ENCODE assay signal across 17 mouse cellular contexts in genomic region chr4:36183643-36184042, GRCm38 (mm10).
DNase-seq lines count a peak whose midpoint lies in the region; ATAC-seq and TF ChIP-seq lines count a peak whose summit lies in the region.
"Had no signal": no experiment of that assay in that cellular context is flagged by ENCODE, and none has a peak within 500 bp of the region (broad histone marks: within the 10 kb centered on the region; RNA-seq: fewer than 3 reads in every experiment).

No protein-coding gene starts in this region.

- no peak overlapping the region for H3K9ac ChIP-seq in kidney, embryonic 15.5 days
- H3K9ac ChIP-seq in forebrain, postnatal 0 days, result no peak overlapping the region
- H3K9ac ChIP-seq: heart, embryonic 13.5 days; liver, embryonic 14.5 days; midbrain, embryonic 12.5 days had no signal

- H3K4me2 ChIP-seq in kidney, embryonic 15.5 days, result no peak overlapping the region
- no peak overlapping the region for H3K4me2 ChIP-seq in forebrain, postnatal 0 days (ENCODE audit: low read depth)
- H3K4me2 ChIP-seq: heart, embryonic 13.5 days; midbrain, embryonic 12.5 days had no signal

- TF ChIP-seq CTCF in kidney, adult 2 months (conservative IDR thresholded peaks at IDR 0.05; ENCODE audit: insufficient read depth, insufficient read length, low read depth, low read length), result no peak
- no peak for TF ChIP-seq CTCF in forebrain, postnatal 0 days (IDR thresholded peaks at IDR 0.05; ENCODE audit: low read depth)

- H3K4me3 ChIP-seq in kidney, adult 2 months (ENCODE audit: insufficient read depth, low read depth, low read length), result no peak overlapping the region
- H3K4me3 ChIP-seq in kidney, embryonic 15.5 days (replicated peaks), result no peak overlapping the region
- H3K4me3 ChIP-seq in forebrain, postnatal 0 days (ENCODE audit: low read depth, low read length), result no peak overlapping the region
- H3K4me3 ChIP-seq: heart, embryonic 13.5 days; midbrain, embryonic 12.5 days had no signal

- ATAC-seq in kidney, embryonic 15.5 days (replicated peaks; ENCODE audit: low FRiP score), result no peak
- ATAC-seq in forebrain, postnatal 0 days, result peak; percentile 68; the same call in 1 of the 2 replicates

- no peaks in the 10 kb centered on the region for H3K9me3 ChIP-seq in kidney, embryonic 15.5 days (replicated peaks)
- H3K9me3 ChIP-seq in forebrain, postnatal 0 days (ENCODE audit: low read length), result no peaks in the 10 kb centered on the region
- H3K9me3 ChIP-seq: heart, embryonic 13.5 days; midbrain, embryonic 12.5 days had no signal

- no peaks in the 10 kb centered on the region for H3K4me1 ChIP-seq in kidney, adult 2 months (ENCODE audit: control insufficient read depth, insufficient read depth, low read length)
- H3K4me1 ChIP-seq in kidney, embryonic 15.5 days, result no peaks in the 10 kb centered on the region
- peaks cover 6% of the 10 kb centered on the region; the same call in 1 of the 2 replicates for H3K4me1 ChIP-seq in forebrain, postnatal 0 days (ENCODE audit: insufficient read depth)

- no peak for TF ChIP-seq POLR2A in kidney, adult 2 months (IDR thresholded peaks at IDR 0.05; ENCODE audit: low read depth, low read length)

- no peaks in the 10 kb centered on the region for H3K27me3 ChIP-seq in kidney, adult 2 months (replicated peaks; ENCODE audit: control insufficient read depth, insufficient read depth, low read length)
- H3K27me3 ChIP-seq in kidney, embryonic 15.5 days, result no peaks in the 10 kb centered on the region
- H3K27me3 ChIP-seq in forebrain, postnatal 0 days (ENCODE audit: insufficient read depth, low read length), result no peaks in the 10 kb centered on the region
- H3K27me3 ChIP-seq: heart, embryonic 13.5 days; midbrain, embryonic 12.5 days had no signal

- DNase-seq in kidney, adult 2 months, result peak; percentile 52
- peak; percentile 28 to 34 for DNase-seq in spleen, postnatal 36 days (ENCODE audit: low spot score in 2 of 2)
- DNase-seq in spleen, postnatal 4 days (ENCODE audit: low spot score in 2 of 2), result no peak
- DNase-seq in forebrain, postnatal 0 days, result peak; percentile 40
- DNase-seq in telencephalon, adult 2 months (ENCODE audit: low read depth, low spot score), result peak; percentile 69
- no peak for DNase-seq in liver
- no peak for DNase-seq in thymus, adult 18-20 months
- DNase-seq: adrenal gland, postnatal 14 days; gastrocnemius, postnatal 36 days; kidney, postnatal 10 days; layer of hippocampus, adult 9-11 months; lung, postnatal 36 days; right cerebral cortex, postnatal 14 days had no signal

- WGBS in kidney, adult 2 months, result 34% methylated on average over 4 of the region's 4 CpGs
- 41% methylated on average over 4 of the region's 4 CpGs for WGBS in kidney, embryonic 15.5 days
- WGBS in forebrain, postnatal 0 days, result 23% methylated on average over 4 of the region's 4 CpGs

- no peaks in the 10 kb centered on the region for H3K36me3 ChIP-seq in kidney, adult 2 months (ENCODE audit: control insufficient read depth, insufficient read depth, low read length)
- H3K36me3 ChIP-seq in kidney, embryonic 15.5 days, result no peaks in the 10 kb centered on the region
- H3K36me3 ChIP-seq in forebrain, postnatal 0 days (ENCODE audit: insufficient read depth), result no peaks in the 10 kb centered on the region
- H3K36me3 ChIP-seq: heart, embryonic 13.5 days; midbrain, embryonic 12.5 days had no signal

- no peak overlapping the region for H3K27ac ChIP-seq in kidney, adult 2 months (ENCODE audit: insufficient read depth, low read depth, low read length)
- H3K27ac ChIP-seq in kidney, embryonic 15.5 days, result no peak overlapping the region
- no peak overlapping the region for H3K27ac ChIP-seq in forebrain, postnatal 0 days (ENCODE audit: low read depth, low read length)
- H3K27ac ChIP-seq: heart, embryonic 13.5 days; liver, embryonic 14.5 days; midbrain, embryonic 12.5 days had no signal

Comparison
In these comparisons a context has a peak if more than half of its experiments do, and no peak if none do; other contexts are left out.
1. DNase-seq: peak in kidney, adult 2 months (single experiment), spleen, postnatal 36 days (2 of 2), forebrain, postnatal 0 days (single experiment) and telencephalon, adult 2 months (single experiment); none in spleen, postnatal 4 days (0 of 2), liver (single experiment) and thymus, adult 18-20 months (0 of 2).